Mouse (Mus musculus) embryonic facial prominence, embryonic 14.5 days (tissue): ENCODE measurements around the gene Fkbp5. TPM values are rescaled to one million over a fixed set of nuclear protein-coding genes. Genes with fewer than 3 reads are reported as not detected.
A peak's percentile ranks its signal among the peaks of the same experiment; 100 is the strongest.

Source experiments
- ATAC-seq: fragments of 200-750 bp; cut with Nextera tagmentation; 2 replicates; pipeline ENCODE4 v1.8.0; 2017; ENCODE audit warnings: low read depth, moderate number of reproducible peaks, moderate TSS enrichment
- DNase-seq: peaks from one replicate; pipeline ENCODE4 v3.0.0-alpha.2; 2015; ENCODE audit warnings: low spot score
- H3K27ac ChIP-seq: fragments of 300-500 bp; sonication (generic); replicated peaks from 2 replicates; pipeline ENCODE4 v1.5.1; 2014; ENCODE audit warnings: low read depth, mild to moderate bottlenecking, low read length, moderate library complexity
- H3K27me3 ChIP-seq: fragments of 300-500 bp; sonication (generic); replicated peaks from 2 replicates; pipeline ENCODE4 v1.6.1; 2014; ENCODE audit warnings: low read length; ENCODE audit not compliant: control insufficient read depth, insufficient read depth
- H3K36me3 ChIP-seq: fragments of 300-500 bp; sonication (generic); 2 replicates; pipeline ENCODE4 v1.6.1; 2014; ENCODE audit warnings: low read length, mixed read lengths; ENCODE audit not compliant: control insufficient read depth, insufficient read depth
- H3K4me1 ChIP-seq: fragments of 300-500 bp; sonication (generic); 2 replicates; pipeline ENCODE4 v1.6.1; 2014; ENCODE audit warnings: antibody characterized with exemption, low read length; ENCODE audit not compliant: control insufficient read depth, insufficient read depth
- H3K4me2 ChIP-seq: fragments of 300-500 bp; sonication (generic); 2 replicates; pipeline ENCODE4 v1.6.1; 2014; ENCODE audit warnings: low read depth, mild to moderate bottlenecking, low read length, moderate library complexity, mixed read lengths
- H3K4me3 ChIP-seq: fragments of 300-500 bp; sonication (generic); 2 replicates; pipeline ENCODE4 v1.5.1; 2014; ENCODE audit warnings: low read depth, mild to moderate bottlenecking, low read length
- H3K9ac ChIP-seq: fragments of 300-500 bp; sonication (generic); 2 replicates; pipeline ENCODE4 v1.6.1; 2014; ENCODE audit warnings: low read depth, mild to moderate bottlenecking, low read length, moderate library complexity, mixed read lengths
- H3K9me3 ChIP-seq: fragments of 300-500 bp; sonication (generic); 2 replicates; pipeline ENCODE4 v1.6.1; 2016; ENCODE audit warnings: low read length; ENCODE audit not compliant: control insufficient read depth
- WGBS: fragments of 180-500 bp; shearing (Covaris S2); extraction: QIAGEN DNeasy Blood & Tissue Kit; methylation state at CpG from one replicate; pipeline ENCODE4 v1.1.7; 2014; 5-methylcytosine and 5-hydroxymethylcytosine counted together
- polyA plus RNA-seq: library from polyadenylated mRNA; unstranded; fragments of >200 nt; fragmentation: Nextera tagmentation; extraction: Ambion mirVana; gene quantifications from 2 replicates; pipeline ENCODE4 v1.2.1, GENCODE M21; 2014

The Fkbp5 gene
- polyA plus RNA-seq, 1 experiment from 2014 or later: 11.7 TPM

DNA sequence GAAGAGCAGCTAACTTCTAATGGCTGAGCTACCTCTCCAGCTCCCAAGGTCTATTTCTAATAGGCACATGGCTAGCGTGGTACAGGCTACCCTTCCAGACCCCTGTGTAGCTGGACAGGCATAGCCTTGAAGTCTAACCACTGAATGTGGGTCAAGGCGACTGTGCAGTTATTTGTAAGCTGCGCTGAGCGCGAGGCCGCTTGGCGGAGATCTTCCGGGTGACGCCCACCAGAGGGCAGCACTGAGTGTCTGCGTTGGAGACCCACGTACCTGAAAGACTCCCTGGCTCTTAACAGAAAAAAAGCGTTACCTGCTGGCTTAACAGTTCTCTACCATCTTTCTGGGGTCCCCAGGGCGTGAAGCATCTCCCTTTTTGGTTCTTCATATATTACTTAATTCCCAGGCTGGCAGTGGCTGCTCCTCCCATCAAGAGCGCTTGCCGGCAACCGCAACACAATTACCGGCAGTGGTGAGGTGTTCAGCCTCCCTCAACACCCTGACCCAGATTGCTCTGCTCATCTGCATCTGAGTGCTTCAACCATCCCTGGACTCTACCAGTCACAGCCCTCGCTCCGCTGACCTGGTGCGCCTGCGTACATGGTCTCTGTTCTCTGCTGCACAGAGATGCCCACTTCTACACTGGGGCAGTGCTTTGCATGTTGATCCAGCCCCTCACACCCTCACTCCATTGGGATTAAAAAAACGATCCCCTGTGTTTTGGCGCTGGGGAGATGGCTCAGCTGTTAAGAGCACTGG is 131.0 kb downstream of the Fkbp5 start:
- Histone ChIP-seq H3K4me3 (peak overlapping the region; percentile 4; the same call in 1 of the 2 replicates), H3K4me1 (no peaks in the 10 kb centered on the region), H3K9ac (no peak overlapping the region), H3K36me3 (no peaks in the 10 kb centered on the region), H3K27me3 (peaks cover 7% of the 10 kb centered on the region; the same call in 1 of the 2 replicates), H3K27ac (no peak overlapping the region), H3K9me3 (no peaks in the 10 kb centered on the region), H3K4me2 (peak overlapping the region; percentile 49)
- ATAC-seq: peak; percentile 42
- DNase-seq: peak; percentile 82
- WGBS: 4% methylated on average over 23 of the region's 23 CpGs

GRCm38 (mm10) chr17:28384298-28384697 is 133.0 kb downstream of the Fkbp5 start:
- no peak for DNase-seq
- Histone ChIP-seq H3K9me3 (no peaks in the 10 kb centered on the region), H3K4me2 (no peak overlapping the region), H3K4me3 (no peak overlapping the region), H3K4me1 (no peaks in the 10 kb centered on the region), H3K27me3 (peaks cover 7% of the 10 kb centered on the region; the same call in 1 of the 2 replicates), H3K27ac (no peak overlapping the region), H3K9ac (no peak overlapping the region), H3K36me3 (no peaks in the 10 kb centered on the region)
- WGBS: 61% methylated on average over 4 of the region's 4 CpGs
- ATAC-seq: no peak

- Histone ChIP-seq H3K36me3 (no peaks in the 10 kb centered on the region), H3K27ac (no peak overlapping the region), H3K27me3 (peaks cover 5% of the 10 kb centered on the region), H3K4me1 (no peaks in the 10 kb centered on the region), H3K9me3 (no peaks in the 10 kb centered on the region), H3K9ac (no peak overlapping the region), H3K4me3 (no peak overlapping the region), H3K4me2 (no peak overlapping the region)
- ATAC-seq (no peak), DNase-seq (no peak)
- WGBS: 0% methylated on average over 5 of the region's 6 CpGs
These were observed 137.1 kb downstream of the Fkbp5 start for GRCm38 (mm10) chr17:28380255-28380654.

- Histone ChIP-seq H3K9ac (no peak overlapping the region), H3K4me2 (no peak overlapping the region), H3K27ac (no peak overlapping the region), H3K27me3 (peaks cover 13% of the 10 kb centered on the region), H3K4me1 (no peaks in the 10 kb centered on the region), H3K4me3 (no peak overlapping the region), H3K36me3 (no peaks in the 10 kb centered on the region), H3K9me3 (no peaks in the 10 kb centered on the region)
- no peak for DNase-seq
- 15% methylated on average over 16 of the region's 17 CpGs for WGBS
- ATAC-seq: peak; percentile 35; the same call in 1 of the 2 replicates
These were observed 141.7 kb downstream of the Fkbp5 start for GRCm38 (mm10) chr17:28375592-28376061.

- H3K4me2 ChIP-seq: peak overlapping the region; percentile 2; the same call in 1 of the 2 replicates
- no peak for DNase-seq
- H3K4me3 ChIP-seq: no peak overlapping the region
- no peaks in the 10 kb centered on the region for H3K4me1 ChIP-seq
- no peaks in the 10 kb centered on the region for H3K9me3 ChIP-seq
- ATAC-seq: no peak
- WGBS: 19% methylated on average over 15 of the region's 16 CpGs
- H3K27me3 ChIP-seq: peaks cover 13% of the 10 kb centered on the region
- H3K9ac ChIP-seq: no peak overlapping the region
- H3K36me3 ChIP-seq: no peaks in the 10 kb centered on the region
- H3K27ac ChIP-seq: no peak overlapping the region
These were observed 142.8 kb downstream of the Fkbp5 start for GRCm38 (mm10) chr17:28374494-28374893.

DNA sequence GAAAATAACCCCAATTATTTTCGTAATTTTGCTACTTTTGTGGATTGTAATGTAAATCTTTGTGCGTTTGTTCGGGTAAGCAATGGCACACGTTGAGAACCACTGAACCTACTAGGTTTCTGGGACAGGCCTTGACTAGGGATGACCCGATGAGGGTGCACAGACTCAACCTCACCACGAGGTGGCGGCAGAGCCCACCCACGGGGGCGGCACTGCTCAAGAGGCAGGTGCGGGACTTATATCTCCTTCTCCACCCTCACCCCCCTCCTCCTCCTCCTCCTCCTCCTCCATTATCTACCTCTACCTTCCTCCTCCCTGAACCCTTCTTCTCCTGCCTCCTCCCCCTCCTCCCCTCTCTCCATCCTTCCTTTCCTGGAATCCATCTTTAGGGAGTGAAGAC is 143.5 kb downstream of the Fkbp5 start:
- 21% methylated on average over 9 of the region's 10 CpGs for whole genome bisulfite sequencing
- Histone ChIP-seq H3K4me1 (no peaks in the 10 kb centered on the region), H3K4me2 (0 out of 2 replicates have a peak overlapping the region, but pooled peaks have one; percentile 2), H3K9me3 (no peaks in the 10 kb centered on the region), H3K27ac (no peak overlapping the region), H3K9ac (no peak overlapping the region), H3K4me3 (no peak overlapping the region), H3K27me3 (peaks cover 13% of the 10 kb centered on the region), H3K36me3 (no peaks in the 10 kb centered on the region)
- ATAC-seq: no peak; the same call in 1 of the 2 replicates
- DNase-seq: no peak

GRCm38 (mm10) chr17:28371941-28372340 is 145.4 kb downstream of the Fkbp5 start:
- WGBS: 64% methylated on average over 1 of the region's 1 CpGs
- no peak overlapping the region for H3K4me3 ChIP-seq
- H3K9ac ChIP-seq: no peak overlapping the region
- DNase-seq (no peak), ATAC-seq (no peak)
- no peaks in the 10 kb centered on the region for H3K9me3 ChIP-seq
- no peak overlapping the region for H3K4me2 ChIP-seq
- no peaks in the 10 kb centered on the region for H3K4me1 ChIP-seq
- peaks cover 13% of the 10 kb centered on the region for H3K27me3 ChIP-seq
- H3K27ac ChIP-seq: no peak overlapping the region
- H3K36me3 ChIP-seq: no peaks in the 10 kb centered on the region

GRCm38 (mm10) chr17:28371286-28371685 is 146.0 kb downstream of the Fkbp5 start:
- H3K27me3 ChIP-seq: peaks cover 13% of the 10 kb centered on the region
- no peak overlapping the region for H3K4me2 ChIP-seq
- DNase-seq (no peak), ATAC-seq (no peak)
- H3K4me3 ChIP-seq: no peak overlapping the region
- no peak overlapping the region for H3K9ac ChIP-seq
- H3K27ac ChIP-seq: no peak overlapping the region
- H3K9me3 ChIP-seq: no peaks in the 10 kb centered on the region
- no peaks in the 10 kb centered on the region for H3K36me3 ChIP-seq
- 64% methylated on average over 2 of the region's 2 CpGs for WGBS
- no peaks in the 10 kb centered on the region for H3K4me1 ChIP-seq

DNA sequence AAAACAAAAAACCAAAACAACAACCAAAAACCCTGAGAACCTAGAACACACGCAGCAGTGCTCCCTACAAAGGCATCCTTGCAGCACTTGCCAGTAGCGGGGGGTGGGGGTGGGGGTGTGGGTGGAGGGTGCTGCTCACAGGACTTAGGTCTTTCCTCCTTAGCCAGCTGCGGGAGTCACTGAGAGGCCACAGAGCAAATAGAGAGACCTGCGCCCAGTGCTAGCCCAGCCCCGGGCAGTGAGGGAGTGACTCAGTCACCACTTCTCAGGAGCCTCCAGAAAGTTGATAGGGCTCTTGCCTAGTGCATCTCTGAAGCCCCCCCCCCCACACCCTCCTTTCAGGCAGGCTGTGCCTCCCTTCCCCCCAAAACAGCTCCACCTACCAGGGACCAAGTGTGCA is 148.3 kb downstream of the Fkbp5 start:
- WGBS: 71% methylated on average over 5 of the region's 5 CpGs
- no peak overlapping the region for H3K4me3 ChIP-seq
- DNase-seq: no peak
- H3K9ac ChIP-seq: no peak overlapping the region
- ATAC-seq: no peak
- no peaks in the 10 kb centered on the region for H3K36me3 ChIP-seq
- H3K4me2 ChIP-seq: no peak overlapping the region
- peaks cover 13% of the 10 kb centered on the region for H3K27me3 ChIP-seq
- peaks cover 5% of the 10 kb centered on the region; the same call in 1 of the 2 replicates for H3K4me1 ChIP-seq
- H3K27ac ChIP-seq: no peak overlapping the region
- H3K9me3 ChIP-seq: no peaks in the 10 kb centered on the region
